Mouse (Mus musculus) mouse embryonic stem cell (cell line): ENCODE results near the gene Dnajc21.

Experiments used
- in situ Hi-C, 2 experiments: fragments of 300-500 bp; cut with MboI; formaldehyde crosslinking; loops; 1 replicate in 1 of 2; 3 replicates in 1 of 2; pipeline ENCODE4 v1.14.3; 2019 to 2020; ENCODE audit warnings: low sequenced_read_pairs in 2 of 2, low pct_unique_long_range_greater_than_20kb in 1 of 2, mixed read lengths in 1 of 2; ENCODE audit not compliant: unreplicated experiment in 1 of 2

The Dnajc21 gene

GRCm38 (mm10) chr15:10460986-10461385, 9.3 kb downstream of the Dnajc21 start:
- in situ Hi-C loops, result no loop called here

DNA sequence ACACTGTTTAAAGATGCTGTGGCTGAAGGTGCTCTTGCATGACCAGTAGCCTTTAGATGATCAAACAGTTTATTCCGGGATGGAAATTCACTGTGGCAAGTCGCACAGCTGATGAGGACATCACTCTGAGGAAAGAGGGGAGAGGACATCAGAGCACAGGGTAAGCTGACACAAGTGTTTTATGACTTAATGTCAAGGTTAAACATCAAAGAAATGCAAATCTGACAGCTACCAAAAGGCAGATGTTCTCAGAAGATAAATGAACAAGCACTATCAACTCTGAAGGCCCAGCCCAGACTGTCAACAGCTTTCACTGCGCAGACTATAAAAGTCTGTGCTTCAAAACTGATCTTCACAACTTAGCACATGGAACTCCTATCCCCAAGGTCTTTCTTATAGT, 23.2 kb downstream of the Dnajc21 start:
- in situ Hi-C loops, result loop anchor here in 1 of 2 experiments (25.0 kb wide), 1 partner anchor 985 kb away; no protein-coding TSS in a partner anchor

DNA sequence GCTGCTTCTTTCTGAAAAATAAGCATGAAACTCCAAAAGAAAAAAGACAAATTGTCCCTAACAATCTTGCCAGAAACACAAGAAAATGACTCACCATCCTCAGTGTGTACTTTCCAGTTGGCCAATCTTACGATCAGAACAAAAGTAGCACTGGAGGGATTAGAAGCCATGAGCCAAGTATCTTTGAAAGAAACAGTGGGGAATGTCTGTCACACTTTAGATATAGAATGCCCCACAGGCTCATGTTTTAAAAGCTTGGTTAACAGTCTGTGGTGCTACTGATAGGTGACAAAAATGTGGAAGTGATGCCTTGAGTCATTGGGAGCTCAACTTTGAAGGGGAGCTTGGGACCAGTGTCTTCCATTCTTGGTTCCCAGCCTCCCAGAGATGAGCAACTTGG, 28.0 kb downstream of the Dnajc21 start:
- in situ Hi-C loops, result loop anchor here in 1 of 2 experiments (25.0 kb wide), 1 partner anchor 980 kb away; no protein-coding TSS in a partner anchor

- in situ Hi-C loops, result loop anchor here in 1 of 2 experiments (25.0 kb wide), 1 partner anchor 979 kb away; no protein-coding TSS in a partner anchor
Measured at GRCm38 (mm10) chr15:10441493-10441892, 28.8 kb downstream of the Dnajc21 start.

DNA sequence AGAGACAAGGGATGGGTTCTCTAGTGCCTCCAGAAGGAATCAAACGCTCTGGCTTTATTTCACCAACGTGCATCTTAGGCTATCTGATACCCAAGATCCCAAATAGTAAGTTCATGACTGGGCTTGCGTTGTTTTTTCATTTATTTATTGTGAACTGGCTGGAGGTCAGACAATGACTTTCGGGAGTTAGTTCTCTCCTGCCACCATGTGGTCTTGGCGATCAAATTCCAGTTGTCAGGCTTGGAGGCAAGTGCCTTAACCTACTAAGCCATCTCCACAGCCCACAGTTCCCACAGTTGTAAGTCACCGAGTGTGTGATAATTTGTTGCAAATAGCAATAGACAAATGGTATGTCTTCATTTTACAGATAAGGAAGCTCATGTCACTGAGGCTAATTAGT, 30.4 kb downstream of the Dnajc21 start:
- in situ Hi-C loops, result loop anchor here in 1 of 2 experiments (25.0 kb wide), 1 partner anchor 978 kb away; no protein-coding TSS in a partner anchor

DNA sequence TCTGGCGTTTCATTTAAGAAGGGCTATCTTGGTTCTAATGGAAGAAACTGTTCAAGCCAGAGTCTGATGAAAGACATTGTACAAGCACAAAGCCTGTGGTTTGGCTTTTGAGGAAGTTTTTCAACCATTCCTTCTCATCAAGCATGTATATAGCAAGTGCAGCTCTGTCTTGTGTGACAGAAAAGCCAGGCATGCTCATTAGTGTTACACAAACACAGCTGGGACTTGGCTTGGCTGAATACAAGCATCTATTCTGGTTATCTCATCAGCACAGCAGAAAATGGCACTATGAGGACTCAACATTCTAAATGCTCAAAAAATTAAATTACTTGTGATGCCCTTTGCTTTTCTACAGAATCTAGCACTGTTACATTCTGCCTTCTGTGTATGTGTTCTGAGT, 33.4 kb downstream of the Dnajc21 start:
- in situ Hi-C loops, result loop anchor here in 1 of 2 experiments (25.0 kb wide), 1 partner anchor 975 kb away; no protein-coding TSS in a partner anchor

DNA sequence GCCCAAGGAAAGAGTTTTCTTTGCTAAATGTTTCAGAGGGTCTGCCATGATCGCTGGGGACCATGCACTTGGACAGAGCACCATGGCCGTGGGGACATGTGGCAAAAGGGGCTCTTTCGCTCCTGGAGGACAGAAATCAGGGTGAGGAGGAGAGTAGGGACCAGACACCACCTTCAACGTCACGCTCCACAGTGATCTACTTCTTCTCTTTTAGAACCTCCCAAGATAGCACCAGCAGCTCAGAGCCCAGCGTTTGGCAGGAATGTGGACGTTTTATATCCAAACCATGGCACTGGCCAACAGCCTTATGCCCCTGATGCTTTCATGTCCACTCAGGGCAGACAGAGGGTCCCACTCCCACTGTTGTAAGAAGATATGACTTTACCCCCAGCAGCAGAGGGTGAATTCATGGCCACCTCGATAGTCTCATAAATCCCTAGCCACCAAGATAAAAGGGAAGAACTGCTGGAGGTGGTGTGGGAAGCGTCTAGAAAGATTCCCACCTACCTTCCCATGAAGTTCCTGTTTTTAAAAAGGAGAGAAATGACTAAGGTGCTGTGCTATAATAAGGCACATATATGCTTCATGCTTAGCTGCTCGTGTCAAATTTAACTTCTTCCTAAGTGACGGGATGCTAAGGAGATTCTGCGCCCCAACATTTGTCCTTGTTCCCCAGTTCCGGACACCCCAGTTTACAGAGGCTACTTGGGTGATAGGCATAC, 43.6 kb downstream of the Dnajc21 start:
- in situ Hi-C loops, result loop anchor here in 1 of 2 experiments (25.0 kb wide), 1 partner anchor 964 kb away; no protein-coding TSS in a partner anchor

- in situ Hi-C loops, result loop anchor here in 1 of 2 experiments (25.0 kb wide), 1 partner anchor 964 kb away; no protein-coding TSS in a partner anchor
Measured at GRCm38 (mm10) chr15:10426124-10426523, 44.2 kb downstream of the Dnajc21 start.

GRCm38 (mm10) chr15:10421785-10422144, 48.6 kb downstream of the Dnajc21 start:
- in situ Hi-C loops, result no loop called here

- in situ Hi-C loops, result no loop called here
Measured at GRCm38 (mm10) chr15:10421138-10421784, 49.1 kb downstream of the Dnajc21 start.

GRCm38 (mm10) chr15:10413656-10414055, 56.7 kb downstream of the Dnajc21 start:
- in situ Hi-C loops, result no loop called here

DNA sequence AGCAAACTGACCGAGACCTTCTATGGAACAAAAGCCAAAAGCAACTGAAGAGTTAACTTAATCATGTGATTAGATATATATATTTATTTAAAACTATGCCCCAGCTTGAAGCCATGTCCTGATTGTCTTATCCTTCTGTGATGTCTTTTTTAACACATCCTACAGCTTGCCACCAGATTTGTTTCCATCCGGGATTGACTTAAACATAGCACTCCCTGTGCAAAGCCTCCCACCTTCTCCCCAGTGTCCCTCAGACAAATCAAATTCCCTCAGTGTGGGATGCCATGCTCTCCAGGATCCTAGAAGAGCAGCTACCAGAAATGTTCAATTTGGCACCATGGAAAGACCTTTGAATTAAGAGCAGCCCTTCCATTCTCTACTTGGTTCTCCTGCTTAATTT, 59.4 kb downstream of the Dnajc21 start:
- in situ Hi-C loops, result no loop called here

GRCm38 (mm10) chr15:10409842-10410241, 60.5 kb downstream of the Dnajc21 start:
- in situ Hi-C loops, result no loop called here

- in situ Hi-C loops, result no loop called here
Measured at GRCm38 (mm10) chr15:10400415-10400814, 69.9 kb downstream of the Dnajc21 start.

DNA sequence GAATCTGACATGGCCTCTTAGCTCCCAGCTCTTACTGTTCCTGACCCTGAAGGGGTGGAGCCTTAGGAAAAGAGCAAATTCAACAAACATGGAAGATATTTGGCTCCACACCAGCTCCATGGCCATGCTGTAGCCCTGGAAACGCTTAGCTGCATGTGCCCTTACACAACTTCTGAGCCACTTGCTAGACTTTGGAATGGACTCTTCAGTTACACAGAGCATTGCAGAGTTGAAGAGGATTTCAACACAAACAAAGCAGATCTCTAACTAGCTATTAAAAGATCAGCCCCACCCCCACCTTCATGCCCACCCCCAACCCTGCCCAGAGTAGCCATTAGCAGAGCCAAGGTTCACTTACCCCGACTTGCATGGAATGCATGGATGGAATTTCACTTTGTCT, 70.5 kb downstream of the Dnajc21 start:
- in situ Hi-C loops, result no loop called here
